Mouse (Mus musculus) neural tube, embryonic 14.5 days (tissue): Measurements from ENCODE around the gene C1qtnf7. TPM values are rescaled to one million over a fixed set of nuclear protein-coding genes. Genes with fewer than 3 reads are reported as not detected.

ENCODE experiments used
- ATAC-seq: fragments of 200-750 bp; cut with Nextera tagmentation; 2 replicates; pipeline ENCODE4 v1.8.0; 2017; ENCODE audit warnings: low read depth, mild to moderate bottlenecking, moderate TSS enrichment, moderate library complexity
- H3K27ac ChIP-seq: fragments of 300-500 bp; sonication (generic); 2 replicates; pipeline ENCODE4 v1.5.1; 2014; ENCODE audit warnings: low read depth, mild to moderate bottlenecking, control low read depth, low read length, moderate library complexity, mixed read lengths
- H3K27me3 ChIP-seq: fragments of 300-500 bp; sonication (generic); 2 replicates; pipeline ENCODE4 v1.6.1; 2014; ENCODE audit warnings: low read length; ENCODE audit not compliant: control insufficient read depth, insufficient read depth
- H3K36me3 ChIP-seq: fragments of 300-500 bp; sonication (generic); 2 replicates; pipeline ENCODE4 v1.6.1; 2014; ENCODE audit warnings: low read length, mixed read lengths; ENCODE audit not compliant: control insufficient read depth, insufficient read depth
- H3K4me1 ChIP-seq: fragments of 300-500 bp; sonication (generic); 2 replicates; pipeline ENCODE4 v1.6.1; 2014; ENCODE audit warnings: low read length; ENCODE audit not compliant: control insufficient read depth, insufficient read depth
- H3K4me2 ChIP-seq: fragments of 300-500 bp; sonication (generic); 2 replicates; pipeline ENCODE4 v1.6.1; 2014; ENCODE audit warnings: mild to moderate bottlenecking, low read depth, low read length, control low read depth
- H3K4me3 ChIP-seq: fragments of 300-500 bp; sonication (generic); 2 replicates; pipeline ENCODE4 v1.5.1; 2014; ENCODE audit warnings: low read depth, low read length, control low read depth, mixed read lengths
- H3K9ac ChIP-seq: fragments of 300-500 bp; sonication (generic); replicated peaks from 2 replicates; pipeline ENCODE4 v1.6.1; 2014; ENCODE audit warnings: low read depth, mild to moderate bottlenecking, control low read depth, low read length, mixed read lengths
- H3K9me3 ChIP-seq: fragments of 300-500 bp; sonication (generic); 2 replicates; pipeline ENCODE4 v1.6.1; 2016; ENCODE audit warnings: low read length; ENCODE audit not compliant: control insufficient read depth
- WGBS: fragments of 180-500 bp; shearing (Covaris S2); extraction: QIAGEN DNeasy Blood & Tissue Kit; methylation state at CpG from one replicate; pipeline ENCODE4 v1.1.7; 2014; 5-methylcytosine and 5-hydroxymethylcytosine counted together
- polyA plus RNA-seq: library from polyadenylated mRNA; unstranded; fragments of >200 nt; fragmentation: Nextera tagmentation; extraction: Ambion mirVana; gene quantifications from 2 replicates; pipeline ENCODE4 v1.2.1, GENCODE M21; 2014

C1qtnf7 gene
- polyA plus RNA-seq, 1 experiment from 2014 or later, result 0.15 TPM

- H3K9ac ChIP-seq, result no peak overlapping the region
- H3K27me3 ChIP-seq, result no peaks in the 10 kb centered on the region
- no peak overlapping the region for H3K4me2 ChIP-seq
- no peak overlapping the region for H3K27ac ChIP-seq
- no peaks in the 10 kb centered on the region for H3K4me1 ChIP-seq
- 61% methylated on average over 6 of the region's 6 CpGs for WGBS
- H3K9me3 ChIP-seq, result no peaks in the 10 kb centered on the region
- no peak for ATAC-seq
- no peak overlapping the region for H3K4me3 ChIP-seq
- H3K36me3 ChIP-seq, result no peaks in the 10 kb centered on the region
Measured at GRCm38 (mm10) chr5:43526874-43527584, 11.7 kb downstream of the C1qtnf7 start.

DNA sequence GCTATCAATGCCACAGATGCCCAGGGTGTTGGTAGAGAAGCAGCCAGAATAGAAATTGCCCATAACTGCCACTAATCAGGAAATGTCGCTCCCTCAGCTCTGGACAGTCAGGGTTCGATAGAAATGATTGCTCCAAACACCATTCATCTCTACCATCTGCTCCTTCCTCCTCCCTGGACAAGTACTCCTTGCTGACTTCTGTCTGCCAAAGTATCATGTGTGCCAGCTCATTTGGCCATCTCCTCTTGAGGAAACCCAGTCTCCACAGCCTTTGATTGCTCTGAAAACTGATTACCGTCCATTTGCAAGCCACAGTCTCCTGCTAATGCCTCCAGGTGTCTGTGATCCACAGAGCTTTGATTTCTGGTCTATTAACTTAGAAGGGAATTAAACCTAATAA is 14.8 kb downstream of the C1qtnf7 start:
- Histone ChIP-seq H3K9ac (no peak overlapping the region), H3K4me1 (no peaks in the 10 kb centered on the region), H3K36me3 (no peaks in the 10 kb centered on the region), H3K4me2 (no peak overlapping the region), H3K27ac (no peak overlapping the region), H3K9me3 (no peaks in the 10 kb centered on the region), H3K27me3 (no peaks in the 10 kb centered on the region), H3K4me3 (no peak overlapping the region)
- 71% methylated on average over 3 of the region's 3 CpGs for WGBS
- peak; percentile 67; the same call in 1 of the 2 replicates for ATAC-seq

GRCm38 (mm10) chr5:43530886-43531285 is 15.5 kb downstream of the C1qtnf7 start:
- Histone ChIP-seq H3K27ac (no peak overlapping the region), H3K36me3 (no peaks in the 10 kb centered on the region), H3K9ac (no peak overlapping the region), H3K4me2 (no peak overlapping the region), H3K27me3 (no peaks in the 10 kb centered on the region), H3K4me3 (no peak overlapping the region), H3K4me1 (no peaks in the 10 kb centered on the region), H3K9me3 (no peaks in the 10 kb centered on the region)
- 84% methylated on average over 1 of the region's 1 CpGs for WGBS
- no peak for ATAC-seq

DNA sequence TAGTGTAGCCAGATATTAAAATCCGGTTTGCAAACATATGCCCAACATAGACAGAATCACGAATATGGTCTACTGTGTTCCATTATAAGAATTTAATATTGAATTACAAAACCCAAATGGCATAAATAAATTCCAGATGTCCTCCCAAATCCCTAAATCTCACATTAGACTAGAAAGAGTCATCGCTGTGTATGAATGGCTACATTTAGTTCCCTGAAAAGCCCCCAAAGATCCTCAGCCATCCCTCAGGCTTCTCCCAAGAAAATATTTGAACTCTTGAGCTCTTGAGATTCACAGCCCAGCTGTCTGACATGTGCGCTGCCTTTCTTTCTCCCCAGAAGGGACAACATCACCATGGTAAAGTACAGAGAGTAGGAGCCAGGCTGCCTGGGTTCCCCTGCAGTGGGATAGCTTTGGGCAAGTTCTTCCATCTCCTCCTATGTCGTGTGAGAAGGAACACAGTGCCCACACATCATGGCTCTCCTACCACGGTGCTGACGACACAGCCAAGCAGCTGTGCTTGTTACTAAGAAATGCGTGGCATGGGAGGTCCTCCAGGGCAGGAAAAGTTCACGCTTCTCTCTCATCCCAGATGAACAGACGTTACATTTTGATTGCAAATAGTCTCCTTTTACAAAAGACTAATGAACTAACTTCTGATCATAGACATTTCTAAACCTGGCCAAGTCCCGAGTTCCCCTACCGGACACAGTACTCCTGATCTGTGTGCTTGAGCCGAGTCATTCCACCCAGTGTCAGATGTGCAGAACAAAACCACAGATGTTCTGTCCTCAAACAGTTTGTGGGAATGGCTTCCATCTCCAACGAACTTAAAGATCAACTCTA is 23.2 kb downstream of the C1qtnf7 start:
- 87% methylated on average over 14 of the region's 14 CpGs for WGBS
- ATAC-seq, result no peak
- H3K36me3 ChIP-seq, result no peaks in the 10 kb centered on the region
- no peak overlapping the region for H3K9ac ChIP-seq
- H3K27ac ChIP-seq, result no peak overlapping the region
- no peaks in the 10 kb centered on the region for H3K9me3 ChIP-seq
- H3K4me1 ChIP-seq, result no peaks in the 10 kb centered on the region
- no peak overlapping the region for H3K4me3 ChIP-seq
- no peak overlapping the region for H3K4me2 ChIP-seq
- no peaks in the 10 kb centered on the region for H3K27me3 ChIP-seq

GRCm38 (mm10) chr5:43539168-43539516 is 23.8 kb downstream of the C1qtnf7 start:
- H3K4me1 ChIP-seq, result no peaks in the 10 kb centered on the region
- no peak overlapping the region for H3K4me3 ChIP-seq
- no peak for ATAC-seq
- no peak overlapping the region for H3K27ac ChIP-seq
- no peaks in the 10 kb centered on the region for H3K27me3 ChIP-seq
- no peak overlapping the region for H3K9ac ChIP-seq
- H3K4me2 ChIP-seq, result no peak overlapping the region
- WGBS, result 72% methylated on average over 3 of the region's 3 CpGs
- no peaks in the 10 kb centered on the region; the same call in 1 of the 2 replicates for H3K9me3 ChIP-seq
- H3K36me3 ChIP-seq, result no peaks in the 10 kb centered on the region

DNA sequence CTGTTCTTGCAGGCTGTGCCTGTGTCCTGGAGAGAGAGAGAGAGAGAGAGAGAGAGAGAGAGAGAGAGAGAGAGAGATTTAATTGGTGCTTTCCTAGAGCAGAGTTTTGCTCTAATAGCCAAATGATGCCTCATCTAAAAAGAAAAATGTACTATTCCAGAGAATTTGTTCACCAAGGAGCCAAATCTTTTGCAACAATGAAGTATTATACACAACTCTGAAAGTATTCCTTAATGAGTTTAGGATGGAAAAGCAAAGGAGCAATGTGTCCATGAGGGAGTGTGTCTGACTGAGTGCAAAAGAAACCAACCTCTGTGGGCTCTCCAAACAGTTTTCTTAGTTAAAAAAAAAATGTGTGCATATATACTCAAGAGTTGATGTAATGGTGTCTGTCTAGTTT is 24.5 kb downstream of the C1qtnf7 start:
- no peak overlapping the region for H3K4me2 ChIP-seq
- H3K27ac ChIP-seq, result no peak overlapping the region
- H3K4me1 ChIP-seq, result no peaks in the 10 kb centered on the region
- H3K27me3 ChIP-seq, result no peaks in the 10 kb centered on the region
- peaks cover 3% of the 10 kb centered on the region; the same call in 1 of the 2 replicates for H3K9me3 ChIP-seq
- H3K36me3 ChIP-seq, result no peaks in the 10 kb centered on the region
- H3K9ac ChIP-seq, result no peak overlapping the region
- ATAC-seq, result no peak
- H3K4me3 ChIP-seq, result no peak overlapping the region

DNA sequence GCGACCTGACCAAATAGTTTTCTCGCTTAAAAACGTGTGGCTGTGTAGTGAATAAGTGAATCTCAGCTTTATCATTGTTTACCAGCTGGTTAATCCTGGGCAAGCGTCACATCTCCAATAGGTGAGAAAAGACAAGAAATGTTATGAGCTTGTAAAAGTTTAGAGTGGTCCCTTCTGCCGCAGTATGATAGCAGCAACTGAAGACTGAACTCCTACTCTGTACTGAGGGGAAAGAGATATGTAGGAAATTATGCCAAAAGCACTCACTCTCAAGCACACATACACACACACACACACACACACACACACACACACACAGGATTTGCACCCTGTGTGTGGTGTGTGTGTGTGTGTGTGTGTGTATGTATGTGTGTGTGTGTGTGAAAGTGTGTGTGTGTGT is 26.2 kb downstream of the C1qtnf7 start:
- no peaks in the 10 kb centered on the region for H3K4me1 ChIP-seq
- no peak overlapping the region for H3K4me3 ChIP-seq
- WGBS, result 86% methylated on average over 5 of the region's 5 CpGs
- H3K27ac ChIP-seq, result no peak overlapping the region
- H3K9me3 ChIP-seq, result peaks cover 3% of the 10 kb centered on the region; the same call in 1 of the 2 replicates
- no peak for ATAC-seq
- H3K4me2 ChIP-seq, result no peak overlapping the region
- no peak overlapping the region for H3K9ac ChIP-seq
- no peaks in the 10 kb centered on the region for H3K27me3 ChIP-seq
- no peaks in the 10 kb centered on the region for H3K36me3 ChIP-seq

DNA sequence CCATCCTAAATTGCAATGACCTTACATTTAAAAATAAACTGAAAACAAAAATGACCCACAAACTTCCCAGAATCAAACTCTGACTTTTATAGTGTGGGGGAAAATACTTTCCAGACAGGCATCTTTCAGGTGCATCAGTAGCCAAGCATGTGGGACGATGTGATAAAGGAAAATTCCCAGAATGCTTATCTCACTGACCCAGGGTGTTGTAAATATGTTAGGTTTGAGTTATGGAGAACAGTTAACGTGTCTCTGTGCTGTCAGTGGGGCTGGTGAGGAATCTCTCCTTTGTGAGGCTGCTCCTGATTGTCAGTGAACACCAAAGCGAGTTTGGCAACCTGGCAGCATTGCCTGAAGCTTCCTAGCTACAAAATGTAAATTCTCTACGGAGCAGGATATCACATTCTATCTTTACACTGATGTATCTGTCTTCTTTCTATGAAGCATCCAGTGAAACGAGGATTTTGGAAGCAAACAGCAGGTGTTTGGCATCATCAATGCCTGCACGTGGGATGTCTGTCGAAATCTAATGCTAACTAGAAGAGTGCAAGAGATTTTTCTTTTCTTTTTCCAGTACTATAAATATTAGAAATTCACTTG is 27.0 kb downstream of the C1qtnf7 start:
- Histone ChIP-seq H3K36me3 (no peaks in the 10 kb centered on the region), H3K4me3 (no peak overlapping the region), H3K4me1 (no peaks in the 10 kb centered on the region), H3K4me2 (no peak overlapping the region), H3K27me3 (no peaks in the 10 kb centered on the region), H3K27ac (no peak overlapping the region), H3K9ac (no peak overlapping the region), H3K9me3 (peaks cover 3% of the 10 kb centered on the region; the same call in 1 of the 2 replicates)
- no peak for ATAC-seq
- 60% methylated on average over 7 of the region's 7 CpGs for WGBS

DNA sequence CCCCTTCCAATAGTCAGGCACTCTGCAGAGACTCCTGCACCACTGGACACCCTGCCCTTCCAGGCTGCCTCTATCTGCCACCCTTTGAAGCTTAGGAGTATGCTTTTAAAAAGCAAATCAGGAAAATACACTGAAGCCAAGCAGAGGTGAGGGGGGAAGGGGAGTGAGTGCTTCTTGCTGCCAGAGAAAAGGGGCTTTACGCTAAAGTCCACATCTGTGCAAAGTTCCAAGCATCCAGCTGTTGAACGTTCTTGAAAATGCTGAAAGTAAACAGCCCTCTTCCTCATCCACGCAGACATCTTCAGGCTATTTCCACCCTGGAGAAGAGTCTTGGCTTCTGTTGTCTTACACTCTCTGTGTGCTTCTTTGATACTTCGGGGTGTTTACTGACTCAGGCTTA is 34.6 kb downstream of the C1qtnf7 start:
- Histone ChIP-seq H3K36me3 (no peaks in the 10 kb centered on the region), H3K4me1 (no peaks in the 10 kb centered on the region), H3K4me2 (no peak overlapping the region), H3K9me3 (no peaks in the 10 kb centered on the region), H3K27ac (no peak overlapping the region), H3K9ac (no peak overlapping the region), H3K4me3 (no peak overlapping the region), H3K27me3 (no peaks in the 10 kb centered on the region)
- 70% methylated on average over 4 of the region's 4 CpGs for WGBS
- ATAC-seq, result no peak
